Mouse (Mus musculus) liver (tissue): ENCODE results near the gene Kcnmb4.
A peak's percentile ranks its signal among the peaks of the same experiment; 100 is the strongest.

ENCODE experiments used
- DNase-seq: peaks from one replicate; pipeline ENCODE4 v3.0.0-alpha.2; 2020; ENCODE audit warnings: mixed read lengths

The Kcnmb4 gene

GRCm38 (mm10) chr10:116473759-116474549, at the start of gene Kcnmb4:
TSS of gene Kcnmb4 (minus strand) at chr10:116473878.
- peak; percentile 30 for DNase-seq

GRCm38 (mm10) chr10:116519588-116519987, 45.9 kb upstream of the Kcnmb4 start:
- DNase-seq: no peak

GRCm38 (mm10) chr10:116515590-116515989, 41.9 kb upstream of the Kcnmb4 start:
- no peak for DNase-seq

GRCm38 (mm10) chr10:116515158-116515557, 41.5 kb upstream of the Kcnmb4 start:
- no peak for DNase-seq

- DNase-seq: no peak
Measured at GRCm38 (mm10) chr10:116513254-116513635, 39.6 kb upstream of the Kcnmb4 start.

GRCm38 (mm10) chr10:116512521-116513253, 39.0 kb upstream of the Kcnmb4 start:
- no peak for DNase-seq

GRCm38 (mm10) chr10:116505303-116506014, 31.8 kb upstream of the Kcnmb4 start:
- no peak for DNase-seq

- no peak for DNase-seq
Measured at GRCm38 (mm10) chr10:116492768-116493167, 19.1 kb upstream of the Kcnmb4 start.

- DNase-seq: no peak
Measured at GRCm38 (mm10) chr10:116486895-116487747, 13.4 kb upstream of the Kcnmb4 start.

- DNase-seq: peak; percentile 24
Measured at GRCm38 (mm10) chr10:116481917-116482316, 8.2 kb upstream of the Kcnmb4 start.

GRCm38 (mm10) chr10:116480988-116481387, 7.3 kb upstream of the Kcnmb4 start:
- no peak for DNase-seq

GRCm38 (mm10) chr10:116476559-116476958, 2.9 kb upstream of the Kcnmb4 start:
- DNase-seq: no peak

GRCm38 (mm10) chr10:116475725-116476124, 2.0 kb upstream of the Kcnmb4 start:
- no peak for DNase-seq

GRCm38 (mm10) chr10:116473071-116473758, 463 bp downstream of the Kcnmb4 start:
- peak; percentile 24 for DNase-seq

- no peak for DNase-seq
Measured at GRCm38 (mm10) chr10:116472579-116472978, 1.1 kb downstream of the Kcnmb4 start.

- no peak for DNase-seq
Measured at GRCm38 (mm10) chr10:116470306-116470925, 3.3 kb downstream of the Kcnmb4 start.

- no peak for DNase-seq
Measured at GRCm38 (mm10) chr10:116468094-116468493, 5.6 kb downstream of the Kcnmb4 start.

GRCm38 (mm10) chr10:116463753-116464345, 9.8 kb downstream of the Kcnmb4 start:
- DNase-seq: no peak

- no peak for DNase-seq
Measured at GRCm38 (mm10) chr10:116461443-116461842, 12.2 kb downstream of the Kcnmb4 start.

- no peak for DNase-seq
Measured at GRCm38 (mm10) chr10:116458786-116459185, 14.9 kb downstream of the Kcnmb4 start.

- no peak for DNase-seq
Measured at GRCm38 (mm10) chr10:116452771-116453170, 20.9 kb downstream of the Kcnmb4 start.
